Mouse (Mus musculus) forebrain, embryonic 15.5 days (tissue): ENCODE data around the gene Pds5b. TPM values are rescaled to one million over a fixed set of nuclear protein-coding genes. Genes with fewer than 3 reads are reported as not detected.
"Not testable (repeated sequence)": the region's sequence is repeated elsewhere in the genome, so short reads cannot be mapped to it uniquely, and the experiment has no call there.

Experiments used
- ATAC-seq: fragments of 200-750 bp; cut with Nextera tagmentation; replicated peaks from 2 replicates; pipeline ENCODE4 v1.8.0; 2017; ENCODE audit warnings: mild to moderate bottlenecking, moderate TSS enrichment, moderate library complexity
- H3K27ac ChIP-seq: fragments of 300-500 bp; sonication (generic); replicated peaks from 2 replicates; pipeline ENCODE4 v1.5.1; 2015; ENCODE audit warnings: mild to moderate bottlenecking, inconsistent platforms
- H3K27me3 ChIP-seq: fragments of 300-500 bp; sonication (generic); 2 replicates; pipeline ENCODE4 v1.6.1; 2015; ENCODE audit warnings: inconsistent platforms
- H3K36me3 ChIP-seq: fragments of 300-500 bp; sonication (generic); 2 replicates; pipeline ENCODE4 v1.6.1; 2015; ENCODE audit warnings: mild to moderate bottlenecking, inconsistent platforms
- H3K4me1 ChIP-seq: fragments of 300-500 bp; sonication (generic); 2 replicates; pipeline ENCODE4 v1.6.1; 2015; ENCODE audit warnings: inconsistent platforms
- H3K4me2 ChIP-seq: fragments of 300-500 bp; sonication (generic); replicated peaks from 2 replicates; pipeline ENCODE4 v1.6.1; 2015; ENCODE audit warnings: mild to moderate bottlenecking, inconsistent platforms
- H3K4me3 ChIP-seq: fragments of 300-500 bp; sonication (generic); 2 replicates; pipeline ENCODE4 v1.5.1; 2015; ENCODE audit warnings: mild to moderate bottlenecking, inconsistent platforms
- H3K9ac ChIP-seq: fragments of 300-500 bp; sonication (generic); replicated peaks from 2 replicates; pipeline ENCODE4 v1.6.1; 2015; ENCODE audit warnings: mild to moderate bottlenecking, inconsistent platforms
- H3K9me3 ChIP-seq: fragments of 300-500 bp; sonication (generic); 2 replicates; pipeline ENCODE4 v1.6.1; 2016; ENCODE audit warnings: inconsistent platforms
- WGBS: fragments of 180-500 bp; shearing (Covaris S2); methylation state at CpG from one replicate; pipeline ENCODE4 v1.1.7; 2015; ENCODE audit warnings: mixed read lengths; 5-methylcytosine and 5-hydroxymethylcytosine counted together
- polyA plus RNA-seq: library from polyadenylated mRNA; unstranded; fragments of >200 nt; fragmentation: Nextera tagmentation; extraction: Ambion mirVana; gene quantifications from 2 replicates; pipeline ENCODE4 v1.2.1, GENCODE M21; 2015

Gene Pds5b
- 28.1 and 29.1 TPM in 2 replicates for polyA plus RNA-seq

GRCm38 (mm10) chr5:150673153-150673835 is at the start of gene Pds5b:
Gene Pds5b (plus strand): TSS chr5:150673739.
- H3K4me1 ChIP-seq, result peaks cover 22% of the 10 kb centered on the region
- peak within 1 kb of the TSS; percentile 96 for H3K27ac ChIP-seq
- WGBS, result 16% methylated on average over 41 of the region's 49 CpGs
- H3K27me3 ChIP-seq, result no peaks in the 10 kb centered on the region
- peak within 1 kb of the TSS; percentile 58 for H3K4me2 ChIP-seq
- peak within 1 kb of the TSS; percentile 67 for H3K4me3 ChIP-seq
- ATAC-seq, result peak; percentile 97
- H3K36me3 ChIP-seq, result no peaks in the 10 kb centered on the region
- no peaks in the 10 kb centered on the region for H3K9me3 ChIP-seq
- H3K9ac ChIP-seq, result peak within 1 kb of the TSS; percentile 76

- Histone ChIP-seq H3K4me2 (no peak overlapping the region), H3K4me3 (no peak overlapping the region), H3K9ac (no peak overlapping the region), H3K27ac (no peak overlapping the region), H3K36me3 (0 out of 2 replicates have a peak, but pooled peaks cover 4% of the 10 kb centered on the region), H3K27me3 (no peaks in the 10 kb centered on the region), H3K4me1 (no peaks in the 10 kb centered on the region), H3K9me3 (no peaks in the 10 kb centered on the region)
- no peak for ATAC-seq
- 86% methylated on average over 7 of the region's 7 CpGs for WGBS
These were observed 48.0 kb upstream of the Pds5b start for GRCm38 (mm10) chr5:150625528-150625927.

- no peak overlapping the region for H3K27ac ChIP-seq
These were observed 44.3 kb upstream of the Pds5b start for GRCm38 (mm10) chr5:150629272-150629671.

GRCm38 (mm10) chr5:150629692-150630091 is 43.8 kb upstream of the Pds5b start:
- 87% methylated on average over 2 of the region's 2 CpGs for WGBS
- Histone ChIP-seq H3K27me3 (no peaks in the 10 kb centered on the region), H3K9me3 (no peaks in the 10 kb centered on the region), H3K4me1 (no peaks in the 10 kb centered on the region), H3K36me3 (peaks cover 17% of the 10 kb centered on the region; the same call in 1 of the 2 replicates), H3K9ac (no peak overlapping the region), H3K4me3 (no peak overlapping the region), H3K27ac (no peak overlapping the region), H3K4me2 (no peak overlapping the region)
- no peak for ATAC-seq

More at GRCm38 (mm10) chr5:150629272-150629671, 44.3 kb upstream of the Pds5b start:
- Histone ChIP-seq H3K4me2 (no peak overlapping the region), H3K36me3 (peaks cover 15% of the 10 kb centered on the region; the same call in 1 of the 2 replicates), H3K9me3 (no peaks in the 10 kb centered on the region), H3K9ac (no peak overlapping the region), H3K4me3 (no peak overlapping the region), H3K27me3 (no peaks in the 10 kb centered on the region), H3K4me1 (no peaks in the 10 kb centered on the region)
- 97% methylated on average over 1 of the region's 1 CpGs for WGBS
- no peak for ATAC-seq

- Histone ChIP-seq H3K9ac (no peak overlapping the region), H3K36me3 (peaks cover 33% of the 10 kb centered on the region)
- 96% methylated on average over 3 of the region's 3 CpGs for WGBS
These were observed 32.1 kb upstream of the Pds5b start for GRCm38 (mm10) chr5:150641440-150641839.

GRCm38 (mm10) chr5:150643390-150643789 is 30.1 kb upstream of the Pds5b start:
- not testable (repeated sequence) for H3K9ac ChIP-seq, H3K27ac ChIP-seq, ATAC-seq, H3K4me1 ChIP-seq, H3K27me3 ChIP-seq, H3K4me2 ChIP-seq, H3K9me3 ChIP-seq, H3K4me3 ChIP-seq
- WGBS, result 96% methylated on average over 4 of the region's 4 CpGs
- peaks cover 25% of the 10 kb centered on the region for H3K36me3 ChIP-seq

More at GRCm38 (mm10) chr5:150641440-150641839, 32.1 kb upstream of the Pds5b start:
- H3K9me3 ChIP-seq, result no peaks in the 10 kb centered on the region
- ATAC-seq, result no peak
- H3K27ac ChIP-seq, result no peak overlapping the region
- H3K4me2 ChIP-seq, result no peak overlapping the region
- no peaks in the 10 kb centered on the region for H3K4me1 ChIP-seq
- H3K4me3 ChIP-seq, result no peak overlapping the region
- no peaks in the 10 kb centered on the region for H3K27me3 ChIP-seq

GRCm38 (mm10) chr5:150644926-150645325 is 28.6 kb upstream of the Pds5b start:
- Histone ChIP-seq H3K4me1 (no peaks in the 10 kb centered on the region), H3K27ac (no peak overlapping the region), H3K4me3 (no peak overlapping the region), H3K4me2 (no peak overlapping the region), H3K27me3 (no peaks in the 10 kb centered on the region), H3K9ac (no peak overlapping the region), H3K36me3 (peaks cover 33% of the 10 kb centered on the region), H3K9me3 (no peaks in the 10 kb centered on the region)
- 95% methylated on average over 4 of the region's 4 CpGs for whole genome bisulfite sequencing
- no peak for ATAC-seq

DNA sequence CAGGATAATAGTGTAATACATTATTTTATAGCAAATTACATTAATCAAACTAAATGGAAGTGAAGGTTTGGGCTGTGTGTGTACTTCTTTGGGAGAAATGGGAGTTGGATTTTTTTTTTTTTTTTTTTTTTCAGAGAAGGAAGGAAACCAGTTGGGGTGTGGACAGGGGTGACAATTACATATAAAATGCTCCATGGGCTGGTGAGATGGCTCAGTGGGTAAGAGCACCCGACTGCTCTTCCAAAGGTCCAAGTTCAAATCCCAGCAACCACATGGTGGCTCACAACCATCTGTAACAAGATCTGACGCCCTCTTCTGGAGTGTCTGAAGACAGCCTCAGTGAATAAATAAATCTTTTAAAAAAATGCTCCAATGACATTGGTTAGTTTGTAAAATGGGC is 21.0 kb upstream of the Pds5b start:
- Histone ChIP-seq H3K4me1 (peaks cover 11% of the 10 kb centered on the region), H3K9ac (no peak overlapping the region), H3K27me3 (no peaks in the 10 kb centered on the region), H3K4me3 (no peak overlapping the region), H3K4me2 (no peak overlapping the region), H3K27ac (no peak overlapping the region), H3K36me3 (peaks cover 11% of the 10 kb centered on the region; the same call in 1 of the 2 replicates), H3K9me3 (no peaks in the 10 kb centered on the region)
- WGBS, result 93% methylated on average over 2 of the region's 2 CpGs
- ATAC-seq, result no peak

- H3K36me3 ChIP-seq, result peaks cover 4% of the 10 kb centered on the region; the same call in 1 of the 2 replicates
- ATAC-seq, result no peak
- H3K4me2 ChIP-seq, result no peak overlapping the region
- H3K27me3 ChIP-seq, result no peaks in the 10 kb centered on the region
- H3K4me3 ChIP-seq, result no peak overlapping the region
- H3K9me3 ChIP-seq, result no peaks in the 10 kb centered on the region
- peaks cover 24% of the 10 kb centered on the region for H3K4me1 ChIP-seq
- H3K9ac ChIP-seq, result no peak overlapping the region
- no peak overlapping the region for H3K27ac ChIP-seq
These were observed 19.0 kb upstream of the Pds5b start for GRCm38 (mm10) chr5:150654548-150654947.

DNA sequence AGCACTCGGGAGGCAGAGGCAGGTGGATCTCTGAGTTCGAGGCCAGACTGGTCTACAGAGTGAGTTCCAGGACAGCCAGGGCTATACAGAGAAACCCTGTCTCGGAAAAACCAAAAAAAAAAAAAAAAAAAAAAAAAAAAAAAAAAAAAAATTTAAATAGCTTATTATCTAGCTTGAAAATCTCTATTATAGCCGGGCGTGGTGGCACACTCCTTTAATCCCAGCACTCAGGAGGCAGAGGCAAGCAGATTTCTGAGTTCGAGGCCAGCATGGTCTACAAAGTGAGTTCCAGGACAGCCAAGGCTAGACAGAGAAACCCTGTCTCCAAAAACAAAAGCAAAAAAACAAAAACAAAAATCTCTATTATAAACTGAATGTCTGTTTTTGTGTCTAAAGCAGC is 14.1 kb upstream of the Pds5b start:
- H3K9ac ChIP-seq, H3K4me2 ChIP-seq, H3K27me3 ChIP-seq, ATAC-seq, H3K4me3 ChIP-seq, H3K9me3 ChIP-seq, H3K27ac ChIP-seq: not testable (repeated sequence)
- 92% methylated on average over 6 of the region's 6 CpGs for WGBS
- peaks cover 52% of the 10 kb centered on the region for H3K4me1 ChIP-seq
- peaks cover 21% of the 10 kb centered on the region for H3K36me3 ChIP-seq

GRCm38 (mm10) chr5:150660296-150660695 is 13.2 kb upstream of the Pds5b start:
- Histone ChIP-seq H3K4me1 (peaks cover 52% of the 10 kb centered on the region), H3K36me3 (peaks cover 21% of the 10 kb centered on the region)
- not testable (repeated sequence) for H3K4me2 ChIP-seq, H3K27me3 ChIP-seq, H3K4me3 ChIP-seq, H3K9me3 ChIP-seq, H3K27ac ChIP-seq, ATAC-seq, H3K9ac ChIP-seq
- WGBS, result 99% methylated on average over 3 of the region's 3 CpGs

DNA sequence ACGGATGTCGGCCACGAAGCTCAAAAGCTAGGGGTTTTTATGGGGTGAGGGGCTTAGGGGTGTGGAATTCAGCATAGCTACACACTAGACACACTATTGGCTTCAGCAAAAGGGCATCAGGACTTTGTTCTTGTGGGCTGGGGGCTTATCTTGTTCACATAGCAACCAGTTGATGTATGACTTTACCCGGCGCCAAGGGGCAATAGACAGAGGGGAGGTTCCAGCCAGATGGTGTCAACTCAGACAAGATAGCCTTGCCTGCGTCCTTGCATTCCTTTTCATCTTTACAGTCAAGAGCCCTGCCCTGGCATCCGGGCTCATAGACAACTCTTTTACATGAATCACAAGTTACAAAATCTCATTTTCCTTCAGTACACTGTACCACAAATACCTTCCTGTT is 9.6 kb upstream of the Pds5b start:
- H3K27me3 ChIP-seq, ATAC-seq, H3K9me3 ChIP-seq, H3K27ac ChIP-seq, H3K9ac ChIP-seq, H3K4me3 ChIP-seq: not testable (repeated sequence)
- H3K36me3 ChIP-seq, result peaks cover 21% of the 10 kb centered on the region
- WGBS, result 93% methylated on average over 7 of the region's 7 CpGs
- 0 out of 2 replicates have a peak overlapping the region, but pooled peaks have one; percentile 14 for H3K4me2 ChIP-seq
- H3K4me1 ChIP-seq, result peaks cover 35% of the 10 kb centered on the region

GRCm38 (mm10) chr5:150664794-150665131 is 8.8 kb upstream of the Pds5b start:
- Histone ChIP-seq H3K9ac (peak overlapping the region; percentile 92), H3K4me1 (peaks cover 34% of the 10 kb centered on the region), H3K4me3 (peak overlapping the region; percentile 99), H3K27ac (peak overlapping the region; percentile 93), H3K4me2 (peak overlapping the region; percentile 54), H3K9me3 (no peaks in the 10 kb centered on the region), H3K27me3 (no peaks in the 10 kb centered on the region), H3K36me3 (peaks cover 18% of the 10 kb centered on the region)
- no peak; the same call in 1 of the 2 replicates for ATAC-seq
- 1% methylated on average over 10 of the region's 10 CpGs for WGBS
